Mouse (Mus musculus): ENCODE data around the gene Rhox4a. TPM values are rescaled to one million over a fixed set of nuclear protein-coding genes. Genes with fewer than 3 reads are reported as not detected.
"Not testable (repeated sequence)": the region's sequence is repeated elsewhere in the genome, so short reads cannot be mapped to it uniquely, and the experiment has no call there.

Rhox4a gene
- not detected for total RNA-seq (2021)
- long read RNA-seq, experiment 1: 0 reads
- long read RNA-seq, experiment 2: 0 reads

DNA sequence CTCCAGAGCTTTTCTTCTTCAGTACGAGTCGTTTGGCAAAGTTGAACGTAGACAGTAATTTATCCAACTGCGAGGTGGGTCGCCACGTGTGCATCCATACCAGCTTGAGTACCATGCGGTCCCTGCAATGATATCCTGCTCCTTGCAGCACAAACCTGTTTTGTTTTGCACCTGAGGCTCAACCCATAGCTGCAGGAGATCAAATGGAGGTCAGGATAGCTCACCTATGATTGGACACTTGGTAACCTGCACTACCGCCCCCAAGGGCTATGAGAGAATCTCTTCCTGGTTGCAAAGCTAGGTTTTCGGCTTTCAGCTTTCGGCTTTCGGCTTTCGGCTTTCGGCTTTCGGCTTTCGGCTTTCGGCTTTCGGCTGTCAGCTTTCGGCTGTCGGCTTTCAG lies at the start of gene Rhox4a:
Gene Rhox4a (plus strand): TSS at position 301 of the 400 bp plus-strand sequence.
- not testable (repeated sequence) for DNase-seq (ENCODE audit: low spot score in 2 of 2)

- not testable (repeated sequence) for DNase-seq (ENCODE audit: low spot score in 2 of 2)
Observed at GRCm38 (mm10) chrX:37222158-37222557, 43.0 kb upstream of the Rhox4a start, which contains the start of gene Rhox1. TSS of gene Rhox1 (minus strand) at chrX:37222258.

- not testable (repeated sequence) for DNase-seq (ENCODE audit: low spot score in 2 of 2)
Observed at GRCm38 (mm10) chrX:37244676-37245075, 20.5 kb upstream of the Rhox4a start, which contains the start of gene Rhox2a. TSS of gene Rhox2a (plus strand) at chrX:37244976.

DNA sequence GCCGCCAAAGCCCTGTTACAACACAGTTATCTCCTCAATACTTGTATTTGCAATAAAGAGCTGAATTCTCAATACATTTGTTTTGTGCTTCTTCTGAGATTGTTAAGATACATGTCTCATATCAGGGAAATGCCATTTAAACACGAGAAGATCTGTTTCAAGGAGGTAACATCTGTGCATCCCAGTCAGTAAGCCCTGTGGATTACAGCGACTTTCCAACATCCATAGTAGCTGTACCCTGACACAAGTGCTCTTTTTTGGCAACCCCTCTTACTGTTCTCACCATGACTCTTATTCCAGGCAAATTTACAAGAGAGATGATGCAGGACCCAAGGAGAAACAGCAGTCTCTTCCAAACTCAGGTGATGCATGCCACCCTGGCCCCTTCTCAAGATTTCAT lies 15.5 kb upstream of the Rhox4a start, which contains the start of gene Rhox3a:
Gene Rhox3a (plus strand): TSS at position 301 of the 400 bp plus-strand sequence.
- DNase-seq (ENCODE audit: low spot score in 2 of 2): not testable (repeated sequence)

Other genes starting within 250 kb of the Rhox4a start
- 1 to 10 TPM in 1 of 2 experiments, under 1 TPM in 1; 0.27 to 2.7 TPM for gene Sowahd, start 216.5 kb upstream of the Rhox4a start, total RNA-seq (2021)
- 100 to 1,000 TPM; 573 to 575 TPM for gene Rpl39, start 179.9 kb upstream of the Rhox4a start, total RNA-seq (2021)
- gene Upf3b, start 155.0 kb upstream of the Rhox4a start, total RNA-seq (2021): 10 to 100 TPM; 12.2 to 15.6 TPM
- gene Nkap, start 138.5 kb upstream of the Rhox4a start, total RNA-seq (2021): 10 to 100 TPM; 10.8 to 15.1 TPM
- gene Akap14, start 96.5 kb upstream of the Rhox4a start, total RNA-seq (2021): not detected
- gene Ndufa1, start 74.2 kb upstream of the Rhox4a start, total RNA-seq (2021): 100 to 1,000 TPM; 442 to 644 TPM
- 1 to 10 TPM; 3.0 to 3.5 TPM for gene Rnf113a1, start 74.1 kb upstream of the Rhox4a start, total RNA-seq (2021)
- not detected for gene Gm9, start 54.3 kb upstream of the Rhox4a start, total RNA-seq (2021)
- not detected for gene Rhox1, start 43.1 kb upstream of the Rhox4a start, total RNA-seq (2021)
- gene Rhox2a, start 20.4 kb upstream of the Rhox4a start, total RNA-seq (2021): not detected
- gene Rhox3a, start 15.4 kb upstream of the Rhox4a start, total RNA-seq (2021): not detected
- gene Rhox3a2, start 114.7 kb downstream of the Rhox4a start, total RNA-seq (2021): not detected
- not detected for gene Rhox4a2, start 125.5 kb downstream of the Rhox4a start, total RNA-seq (2021)
- gene Rhox2b, start 146.7 kb downstream of the Rhox4a start, total RNA-seq (2021): not detected
- gene Rhox4b, start 167.2 kb downstream of the Rhox4a start, total RNA-seq (2021): not detected
- not detected for gene Rhox2c, start 188.3 kb downstream of the Rhox4a start, total RNA-seq (2021)
- gene Rhox3c, start 193.2 kb downstream of the Rhox4a start, total RNA-seq (2021): not detected
- not detected for gene Rhox4c, start 215.0 kb downstream of the Rhox4a start, total RNA-seq (2021)
- gene Rhox2d, start 228.1 kb downstream of the Rhox4a start, total RNA-seq (2021): not detected
- not detected for gene Rhox4d, start 249.0 kb downstream of the Rhox4a start, total RNA-seq (2021)